Mouse (Mus musculus): ENCODE results near the gene Sema3b. TPM values are rescaled to one million over a fixed set of nuclear protein-coding genes. Genes with fewer than 3 reads are reported as not detected.

The Sema3b gene
- polyA plus RNA-seq, 1 experiment, result 3.3 TPM

GRCm38 (mm10) chr9:107648767-107649166 lies 39.7 kb upstream of the Sema3b start:
- no peaks in the 10 kb centered on the region; the same call in 1 of the 2 replicates for H3K4me1 ChIP-seq (ENCODE audit: control insufficient read depth, insufficient read depth, insufficient read length)
- WGBS, result 80% methylated on average over 3 of the region's 3 CpGs
- DNase-seq (ENCODE audit: low read depth in 1 of 2, low spot score in 2 of 2), result no peak
- H3K4me3 ChIP-seq (ENCODE audit: extremely low read depth, insufficient read depth, insufficient read length), result no peak overlapping the region
- TF ChIP-seq POLR2A (IDR thresholded peaks at IDR 0.05; ENCODE audit: low read depth, low read length), result no peak
- TF ChIP-seq CTCF (IDR thresholded peaks at IDR 0.05; ENCODE audit: extremely low read depth, insufficient read depth, insufficient read length, insufficient replicate concordance), result no peak
- no peak overlapping the region for H3K27ac ChIP-seq (ENCODE audit: insufficient read depth, low read length)
- H3K36me3 ChIP-seq (ENCODE audit: control insufficient read depth, insufficient read depth, low read length), result no peaks in the 10 kb centered on the region
- no peaks in the 10 kb centered on the region for H3K27me3 ChIP-seq (ENCODE audit: control insufficient read depth, insufficient read depth, low read length)

DNA sequence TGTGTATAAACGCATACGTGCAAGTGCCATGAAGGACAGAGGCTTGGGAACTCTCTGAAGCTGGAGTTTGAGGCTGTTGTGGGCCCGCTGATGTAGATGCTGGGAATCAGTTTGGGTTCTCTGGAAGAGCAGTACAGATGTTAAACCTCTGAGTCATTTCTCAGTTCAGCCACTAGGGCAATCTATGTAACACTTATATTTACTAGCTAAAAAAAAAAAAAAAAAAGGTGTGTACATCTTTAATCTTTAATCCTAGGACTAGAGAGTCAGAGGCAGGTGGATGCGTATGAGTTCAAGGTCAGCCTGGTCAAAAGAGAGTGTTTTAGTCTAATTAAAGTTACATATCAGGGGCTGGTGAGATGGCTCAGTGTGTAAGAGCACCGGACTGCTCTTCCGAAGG lies 37.9 kb upstream of the Sema3b start:
- DNase-seq (ENCODE audit: low read depth in 1 of 2, low spot score in 2 of 2), result no peak
- H3K4me3 ChIP-seq (ENCODE audit: extremely low read depth, insufficient read depth, insufficient read length), result no peak overlapping the region
- no peaks in the 10 kb centered on the region for H3K36me3 ChIP-seq (ENCODE audit: control insufficient read depth, insufficient read depth, low read length)
- 84% methylated on average over 6 of the region's 6 CpGs for WGBS
- TF ChIP-seq POLR2A (IDR thresholded peaks at IDR 0.05; ENCODE audit: low read depth, low read length) (no peak), CTCF (IDR thresholded peaks at IDR 0.05; ENCODE audit: extremely low read depth, insufficient read depth, insufficient read length, insufficient replicate concordance) (no peak)
- no peaks in the 10 kb centered on the region for H3K27me3 ChIP-seq (ENCODE audit: control insufficient read depth, insufficient read depth, low read length)
- H3K27ac ChIP-seq (ENCODE audit: insufficient read depth, low read length), result no peak overlapping the region
- H3K4me1 ChIP-seq (ENCODE audit: control insufficient read depth, insufficient read depth, insufficient read length), result no peaks in the 10 kb centered on the region; the same call in 1 of the 2 replicates

DNA sequence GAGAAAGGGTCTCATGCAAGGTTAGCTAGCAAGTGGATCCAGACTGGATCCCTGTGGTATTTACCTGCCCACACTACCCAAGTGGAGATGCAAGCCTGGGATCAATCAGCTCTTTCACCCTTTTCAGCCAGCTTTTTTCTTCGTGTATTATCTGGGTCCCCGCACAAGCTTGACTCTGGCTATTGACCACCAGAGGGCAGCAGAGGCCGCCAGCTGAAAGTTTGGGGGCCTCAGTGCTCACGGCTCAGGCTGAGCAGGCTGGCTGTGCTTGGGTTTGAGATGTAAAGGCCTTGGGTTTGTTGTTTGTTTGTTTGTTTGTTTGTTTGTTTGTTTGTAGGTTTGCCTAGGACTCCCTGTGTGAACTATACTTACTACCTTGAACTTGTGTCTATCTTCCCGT lies 36.5 kb upstream of the Sema3b start:
- WGBS, result 19% methylated on average over 5 of the region's 5 CpGs
- H3K4me3 ChIP-seq (ENCODE audit: extremely low read depth, insufficient read depth, insufficient read length), result no peak overlapping the region
- no peak overlapping the region for H3K27ac ChIP-seq (ENCODE audit: insufficient read depth, low read length)
- peak; percentile 97 for TF ChIP-seq CTCF (IDR thresholded peaks at IDR 0.05; ENCODE audit: extremely low read depth, insufficient read depth, insufficient read length, insufficient replicate concordance)
- no peak for TF ChIP-seq POLR2A (IDR thresholded peaks at IDR 0.05; ENCODE audit: low read depth, low read length)
- DNase-seq (ENCODE audit: low read depth in 1 of 2, low spot score in 2 of 2), result peak; percentile 64 to 70
- H3K4me1 ChIP-seq (ENCODE audit: control insufficient read depth, insufficient read depth, insufficient read length), result peaks cover 11% of the 10 kb centered on the region; the same call in 1 of the 2 replicates
- no peaks in the 10 kb centered on the region for H3K36me3 ChIP-seq (ENCODE audit: control insufficient read depth, insufficient read depth, low read length)
- no peaks in the 10 kb centered on the region for H3K27me3 ChIP-seq (ENCODE audit: control insufficient read depth, insufficient read depth, low read length)

DNA sequence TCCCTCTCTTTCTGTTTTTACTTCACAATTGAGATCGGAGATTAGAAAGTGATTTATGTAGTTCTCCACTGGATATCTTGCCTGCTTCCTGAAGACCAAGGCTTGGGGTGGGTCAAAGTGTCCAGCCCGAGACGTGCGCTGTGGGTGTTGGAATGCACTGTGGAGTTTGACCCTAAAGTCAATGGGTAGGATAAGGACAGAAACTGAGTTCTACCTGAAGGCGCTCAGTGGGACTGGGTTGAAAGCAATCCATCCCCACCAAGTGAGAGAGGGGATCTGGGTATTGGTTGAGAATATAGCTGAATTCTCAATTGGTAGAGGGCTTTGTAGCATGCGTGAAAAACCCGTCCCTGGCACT lies 36.1 kb upstream of the Sema3b start:
- H3K27ac ChIP-seq (ENCODE audit: insufficient read depth, low read length), result no peak overlapping the region

GRCm38 (mm10) chr9:107644495-107645152 lies 35.6 kb upstream of the Sema3b start:
- peak; percentile 73 to 88 for DNase-seq (ENCODE audit: low read depth in 1 of 2, low spot score in 2 of 2)
- H3K4me1 ChIP-seq (ENCODE audit: control insufficient read depth, insufficient read depth, insufficient read length), result peaks cover 18% of the 10 kb centered on the region; the same call in 1 of the 2 replicates
- no peaks in the 10 kb centered on the region for H3K27me3 ChIP-seq (ENCODE audit: control insufficient read depth, insufficient read depth, low read length)
- peak overlapping the region; percentile 59 for H3K4me3 ChIP-seq (ENCODE audit: extremely low read depth, insufficient read depth, insufficient read length)
- peak overlapping the region; percentile 48 for H3K27ac ChIP-seq (ENCODE audit: insufficient read depth, low read length)
- H3K36me3 ChIP-seq (ENCODE audit: control insufficient read depth, insufficient read depth, low read length), result no peaks in the 10 kb centered on the region
- 3% methylated on average over 35 of the region's 35 CpGs for WGBS
- TF ChIP-seq CTCF (IDR thresholded peaks at IDR 0.05; ENCODE audit: extremely low read depth, insufficient read depth, insufficient read length, insufficient replicate concordance) (peak; percentile 99), POLR2A (IDR thresholded peaks at IDR 0.05; ENCODE audit: low read depth, low read length) (no peak; the same call in 1 of the 2 replicates)

More for the DNA sequence above, 36.1 kb upstream of the Sema3b start:
- TF ChIP-seq CTCF (IDR thresholded peaks at IDR 0.05; ENCODE audit: extremely low read depth, insufficient read depth, insufficient read length, insufficient replicate concordance), result no peak
- no peaks in the 10 kb centered on the region for H3K27me3 ChIP-seq (ENCODE audit: control insufficient read depth, insufficient read depth, low read length)
- H3K4me1 ChIP-seq (ENCODE audit: control insufficient read depth, insufficient read depth, insufficient read length), result peaks cover 14% of the 10 kb centered on the region; the same call in 1 of the 2 replicates
- 35% methylated on average over 7 of the region's 7 CpGs for WGBS
- H3K4me3 ChIP-seq (ENCODE audit: extremely low read depth, insufficient read depth, insufficient read length), result no peak overlapping the region
- H3K36me3 ChIP-seq (ENCODE audit: control insufficient read depth, insufficient read depth, low read length), result no peaks in the 10 kb centered on the region
- DNase-seq (ENCODE audit: low read depth in 1 of 2, low spot score in 2 of 2), result no peak

GRCm38 (mm10) chr9:107643544-107644214 lies 34.6 kb upstream of the Sema3b start:
- Histone ChIP-seq H3K27ac (ENCODE audit: insufficient read depth, low read length) (no peak overlapping the region), H3K27me3 (ENCODE audit: control insufficient read depth, insufficient read depth, low read length) (no peaks in the 10 kb centered on the region), H3K4me1 (ENCODE audit: control insufficient read depth, insufficient read depth, insufficient read length) (peaks cover 18% of the 10 kb centered on the region; the same call in 1 of the 2 replicates), H3K36me3 (ENCODE audit: control insufficient read depth, insufficient read depth, low read length) (no peaks in the 10 kb centered on the region), H3K4me3 (ENCODE audit: extremely low read depth, insufficient read depth, insufficient read length) (no peak overlapping the region)
- TF ChIP-seq CTCF (IDR thresholded peaks at IDR 0.05; ENCODE audit: extremely low read depth, insufficient read depth, insufficient read length, insufficient replicate concordance) (no peak), POLR2A (IDR thresholded peaks at IDR 0.05; ENCODE audit: low read depth, low read length) (no peak)
- no peak for DNase-seq (ENCODE audit: low read depth in 1 of 2, low spot score in 2 of 2)
- 85% methylated on average over 13 of the region's 13 CpGs for WGBS

- DNase-seq (ENCODE audit: low read depth in 1 of 2, low spot score in 2 of 2), result no peak
- Histone ChIP-seq H3K4me3 (ENCODE audit: extremely low read depth, insufficient read depth, insufficient read length) (no peak overlapping the region), H3K36me3 (ENCODE audit: control insufficient read depth, insufficient read depth, low read length) (no peaks in the 10 kb centered on the region), H3K27ac (ENCODE audit: insufficient read depth, low read length) (peak overlapping the region; percentile 82; the same call in 1 of the 2 replicates), H3K27me3 (ENCODE audit: control insufficient read depth, insufficient read depth, low read length) (no peaks in the 10 kb centered on the region), H3K4me1 (ENCODE audit: control insufficient read depth, insufficient read depth, insufficient read length) (peaks cover 18% of the 10 kb centered on the region; the same call in 1 of the 2 replicates)
- TF ChIP-seq POLR2A (IDR thresholded peaks at IDR 0.05; ENCODE audit: low read depth, low read length), result no peak
- WGBS, result 87% methylated on average over 8 of the region's 8 CpGs
Measured at GRCm38 (mm10) chr9:107641666-107642065, 32.6 kb upstream of the Sema3b start.
